Mouse (Mus musculus): ENCODE measurements at regions not wholly inside any gene's neighbourhood (a gene's known extent, or its start where the extent isn't known, plus 50 kb on each side); places are given as distances from the start of the nearest gene placed in this dataset.

GRCm38 (mm10) chr2:30727948-30728347, 75.5 kb downstream of the 1700001O22Rik start:
- no peak overlapping the region for H3K4me3 ChIP-seq (replicated peaks; ENCODE audit: low read length)

GRCm38 (mm10) chr2:30725601-30726489, 77.6 kb downstream of the 1700001O22Rik start:
- peaks cover 75% of the 10 kb centered on the region for H3K27me3 ChIP-seq (ENCODE audit: insufficient read depth, low read length)
- no peaks in the 10 kb centered on the region for H3K36me3 ChIP-seq (ENCODE audit: insufficient read depth, low read length)
- peak overlapping the region; percentile 57 for H3K4me3 ChIP-seq (replicated peaks; ENCODE audit: low read length)
- H3K4me1 ChIP-seq (replicated peaks; ENCODE audit: low read depth, low read length): peaks cover 62% of the 10 kb centered on the region
- H3K9me3 ChIP-seq (ENCODE audit: low read length): no peaks in the 10 kb centered on the region
- TF ChIP-seq CTCF (conservative IDR thresholded peaks at IDR 0.05; ENCODE audit: low read length) (no peak), POU5F1 (IDR thresholded peaks at IDR 0.05; ENCODE audit: borderline replicate concordance, low read length) (no peak), NANOG (IDR thresholded peaks at IDR 0.05; ENCODE audit: borderline replicate concordance, low read length) (no peak)

More at GRCm38 (mm10) chr2:30727948-30728347, 75.5 kb downstream of the 1700001O22Rik start:
- TF ChIP-seq CTCF (conservative IDR thresholded peaks at IDR 0.05; ENCODE audit: low read length): no peak
- no peak for TF ChIP-seq NANOG (IDR thresholded peaks at IDR 0.05; ENCODE audit: borderline replicate concordance, low read length)
- no peak for TF ChIP-seq POU5F1 (IDR thresholded peaks at IDR 0.05; ENCODE audit: borderline replicate concordance, low read length)
- H3K4me1 ChIP-seq (replicated peaks; ENCODE audit: low read depth, low read length): peaks cover 40% of the 10 kb centered on the region
- H3K27me3 ChIP-seq (ENCODE audit: insufficient read depth, low read length): peaks cover 63% of the 10 kb centered on the region
- no peaks in the 10 kb centered on the region for H3K36me3 ChIP-seq (ENCODE audit: insufficient read depth, low read length)
- H3K9me3 ChIP-seq (ENCODE audit: low read length): no peaks in the 10 kb centered on the region

DNA sequence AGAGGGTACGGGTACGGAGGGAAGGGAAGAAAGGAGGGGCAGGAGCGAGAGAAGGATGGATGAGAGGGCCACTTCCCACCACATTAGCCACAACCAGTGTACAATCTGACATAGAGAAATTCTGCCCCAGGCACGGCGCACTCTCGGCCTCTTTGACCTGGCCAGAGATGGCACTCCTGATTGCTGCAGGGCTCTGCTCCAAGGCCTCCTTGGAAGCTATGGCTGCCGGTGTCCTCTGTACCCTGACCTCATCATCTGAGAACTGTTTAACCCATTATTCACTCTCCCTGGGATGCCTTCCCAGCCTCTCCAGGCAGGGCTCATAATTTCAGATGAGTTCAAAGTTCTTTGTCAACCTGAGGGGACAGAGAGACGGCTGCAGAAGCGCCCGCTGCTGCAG, 78.3 kb downstream of the 1700001O22Rik start:
- peaks cover 76% of the 10 kb centered on the region for H3K27me3 ChIP-seq (ENCODE audit: insufficient read depth, low read length)
- peaks cover 68% of the 10 kb centered on the region for H3K4me1 ChIP-seq (replicated peaks; ENCODE audit: low read depth, low read length)
- no peaks in the 10 kb centered on the region for H3K36me3 ChIP-seq (ENCODE audit: insufficient read depth, low read length)
- peak overlapping the region; percentile 57 for H3K4me3 ChIP-seq (replicated peaks; ENCODE audit: low read length)
- no peak for TF ChIP-seq NANOG (IDR thresholded peaks at IDR 0.05; ENCODE audit: borderline replicate concordance, low read length)
- TF ChIP-seq CTCF (conservative IDR thresholded peaks at IDR 0.05; ENCODE audit: low read length): no peak
- TF ChIP-seq POU5F1 (IDR thresholded peaks at IDR 0.05; ENCODE audit: borderline replicate concordance, low read length): no peak
- no peaks in the 10 kb centered on the region for H3K9me3 ChIP-seq (ENCODE audit: low read length)

DNA sequence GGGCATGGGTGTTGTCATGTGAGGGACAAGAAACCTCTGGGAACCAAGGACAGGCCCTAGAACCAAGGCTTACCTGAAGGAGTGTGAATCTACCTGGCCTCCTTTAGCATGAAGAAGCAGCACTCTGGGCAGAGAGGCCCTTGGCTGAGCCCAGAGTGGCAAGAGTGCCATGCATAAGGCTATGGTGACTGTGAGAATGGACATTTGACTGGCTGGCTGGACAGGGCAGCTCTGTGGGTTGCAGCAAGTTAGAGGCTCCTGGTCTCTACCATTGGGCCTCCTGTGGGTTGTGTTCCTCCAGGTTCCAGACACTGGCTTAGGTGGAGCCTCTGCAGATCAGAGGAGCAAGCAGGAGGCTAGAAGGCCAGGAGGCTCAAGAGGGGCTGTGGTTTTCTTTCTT, 78.9 kb downstream of the 1700001O22Rik start:
- Histone ChIP-seq H3K4me3 (replicated peaks; ENCODE audit: low read length) (no peak overlapping the region), H3K4me1 (replicated peaks; ENCODE audit: low read depth, low read length) (peaks cover 75% of the 10 kb centered on the region), H3K36me3 (ENCODE audit: insufficient read depth, low read length) (no peaks in the 10 kb centered on the region), H3K9me3 (ENCODE audit: low read length) (no peaks in the 10 kb centered on the region), H3K27me3 (ENCODE audit: insufficient read depth, low read length) (peaks cover 77% of the 10 kb centered on the region)
- TF ChIP-seq NANOG (IDR thresholded peaks at IDR 0.05; ENCODE audit: borderline replicate concordance, low read length) (no peak), POU5F1 (IDR thresholded peaks at IDR 0.05; ENCODE audit: borderline replicate concordance, low read length) (no peak), CTCF (conservative IDR thresholded peaks at IDR 0.05; ENCODE audit: low read length) (no peak)

DNA sequence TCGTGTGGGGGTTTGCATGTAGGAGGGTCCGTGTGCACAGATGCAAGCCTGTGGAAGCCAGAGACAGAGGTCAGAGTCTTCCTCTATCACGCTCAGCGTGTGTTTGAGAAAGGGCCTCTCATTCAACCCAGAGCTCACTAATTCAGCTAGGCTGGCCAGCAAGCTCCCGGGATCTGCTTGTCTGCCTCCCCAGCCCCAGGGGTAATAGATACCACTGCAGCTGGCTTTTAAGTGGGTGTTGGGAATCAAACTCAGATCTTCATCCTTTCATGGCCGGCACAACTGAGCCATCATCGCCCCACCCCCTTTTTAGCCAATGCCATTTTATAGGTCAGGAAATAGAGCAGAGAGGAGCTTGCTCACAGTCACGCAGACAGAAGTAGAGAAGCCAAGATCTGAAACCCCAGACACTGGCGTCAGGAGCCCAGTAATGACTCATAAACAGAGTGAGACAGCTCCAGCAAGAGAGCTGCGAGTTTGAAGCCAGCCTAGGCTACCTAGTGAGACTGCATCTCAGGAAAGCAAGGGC, 80.3 kb downstream of the 1700001O22Rik start:
- Histone ChIP-seq H3K9me3 (ENCODE audit: low read length) (no peaks in the 10 kb centered on the region), H3K4me3 (replicated peaks; ENCODE audit: low read length) (no peak overlapping the region), H3K36me3 (ENCODE audit: insufficient read depth, low read length) (no peaks in the 10 kb centered on the region), H3K27me3 (ENCODE audit: insufficient read depth, low read length) (peaks cover 73% of the 10 kb centered on the region), H3K4me1 (replicated peaks; ENCODE audit: low read depth, low read length) (peaks cover 76% of the 10 kb centered on the region)
- TF ChIP-seq POU5F1 (IDR thresholded peaks at IDR 0.05; ENCODE audit: borderline replicate concordance, low read length) (no peak), NANOG (IDR thresholded peaks at IDR 0.05; ENCODE audit: borderline replicate concordance, low read length) (no peak), CTCF (conservative IDR thresholded peaks at IDR 0.05; ENCODE audit: low read length) (no peak)

GRCm38 (mm10) chr2:30722263-30723050, 81.0 kb downstream of the 1700001O22Rik start:
- Histone ChIP-seq H3K36me3 (ENCODE audit: insufficient read depth, low read length) (no peaks in the 10 kb centered on the region), H3K4me3 (replicated peaks; ENCODE audit: low read length) (peak overlapping the region; percentile 37), H3K27me3 (ENCODE audit: insufficient read depth, low read length) (peaks cover 68% of the 10 kb centered on the region), H3K9me3 (ENCODE audit: low read length) (no peaks in the 10 kb centered on the region), H3K4me1 (replicated peaks; ENCODE audit: low read depth, low read length) (peaks cover 83% of the 10 kb centered on the region)
- TF ChIP-seq CTCF (conservative IDR thresholded peaks at IDR 0.05; ENCODE audit: low read length) (no peak), POU5F1 (IDR thresholded peaks at IDR 0.05; ENCODE audit: borderline replicate concordance, low read length) (no peak)

GRCm38 (mm10) chr2:30721473-30722262, 81.8 kb downstream of the 1700001O22Rik start:
- H3K4me1 ChIP-seq (replicated peaks; ENCODE audit: low read depth, low read length): peaks cover 89% of the 10 kb centered on the region
- peaks cover 68% of the 10 kb centered on the region for H3K27me3 ChIP-seq (ENCODE audit: insufficient read depth, low read length)
- TF ChIP-seq POU5F1 (IDR thresholded peaks at IDR 0.05; ENCODE audit: borderline replicate concordance, low read length) (no peak), CTCF (conservative IDR thresholded peaks at IDR 0.05; ENCODE audit: low read length) (no peak), NANOG (IDR thresholded peaks at IDR 0.05; ENCODE audit: borderline replicate concordance, low read length) (no peak)
- peak overlapping the region; percentile 37 for H3K4me3 ChIP-seq (replicated peaks; ENCODE audit: low read length)
- H3K36me3 ChIP-seq (ENCODE audit: insufficient read depth, low read length): no peaks in the 10 kb centered on the region
- no peaks in the 10 kb centered on the region for H3K9me3 ChIP-seq (ENCODE audit: low read length)

Data from E14TG2a.4 (cell line).